Mouse (Mus musculus) liver, embryonic 14.5 days (tissue): Measurements from ENCODE around the gene Sdhaf3.

Experiments
- CTCF ChIP-seq: IDR thresholded peaks from 2 replicates; pipeline ENCODE4 v1.5.1; 2016; ENCODE audit warnings: antibody characterized with exemption, low read depth, control low read depth
- EP300 ChIP-seq: IDR thresholded peaks from 2 replicates; pipeline ENCODE4 v1.6.1; 2016; ENCODE audit warnings: antibody characterized with exemption, low read depth

GRCm38 (mm10) chr6:6917334-6917733, 38.5 kb upstream of the Sdhaf3 start:
- TF ChIP-seq EP300: no peak
- no peak for TF ChIP-seq CTCF
